Mouse (Mus musculus) neural tube, embryonic 14.5 days (tissue): ENCODE results near the gene Pik3c2g. TPM values are rescaled to one million over a fixed set of nuclear protein-coding genes. Genes with fewer than 3 reads are reported as not detected.

ENCODE experiments used
- ATAC-seq: fragments of 200-750 bp; cut with Nextera tagmentation; 2 replicates; pipeline ENCODE4 v1.8.0; 2017; ENCODE audit warnings: low read depth, mild to moderate bottlenecking, moderate TSS enrichment, moderate library complexity
- H3K27ac ChIP-seq: fragments of 300-500 bp; sonication (generic); 2 replicates; pipeline ENCODE4 v1.5.1; 2014; ENCODE audit warnings: low read depth, mild to moderate bottlenecking, control low read depth, low read length, moderate library complexity, mixed read lengths
- H3K27me3 ChIP-seq: fragments of 300-500 bp; sonication (generic); 2 replicates; pipeline ENCODE4 v1.6.1; 2014; ENCODE audit warnings: low read length; ENCODE audit not compliant: control insufficient read depth, insufficient read depth
- H3K36me3 ChIP-seq: fragments of 300-500 bp; sonication (generic); 2 replicates; pipeline ENCODE4 v1.6.1; 2014; ENCODE audit warnings: low read length, mixed read lengths; ENCODE audit not compliant: control insufficient read depth, insufficient read depth
- H3K4me1 ChIP-seq: fragments of 300-500 bp; sonication (generic); 2 replicates; pipeline ENCODE4 v1.6.1; 2014; ENCODE audit warnings: low read length; ENCODE audit not compliant: control insufficient read depth, insufficient read depth
- H3K4me2 ChIP-seq: fragments of 300-500 bp; sonication (generic); 2 replicates; pipeline ENCODE4 v1.6.1; 2014; ENCODE audit warnings: mild to moderate bottlenecking, low read depth, low read length, control low read depth
- H3K4me3 ChIP-seq: fragments of 300-500 bp; sonication (generic); 2 replicates; pipeline ENCODE4 v1.5.1; 2014; ENCODE audit warnings: low read depth, low read length, control low read depth, mixed read lengths
- H3K9ac ChIP-seq: fragments of 300-500 bp; sonication (generic); replicated peaks from 2 replicates; pipeline ENCODE4 v1.6.1; 2014; ENCODE audit warnings: low read depth, mild to moderate bottlenecking, control low read depth, low read length, mixed read lengths
- H3K9me3 ChIP-seq: fragments of 300-500 bp; sonication (generic); 2 replicates; pipeline ENCODE4 v1.6.1; 2016; ENCODE audit warnings: low read length; ENCODE audit not compliant: control insufficient read depth
- WGBS: fragments of 180-500 bp; shearing (Covaris S2); extraction: QIAGEN DNeasy Blood & Tissue Kit; methylation state at CpG from one replicate; pipeline ENCODE4 v1.1.7; 2014; 5-methylcytosine and 5-hydroxymethylcytosine counted together
- polyA plus RNA-seq: library from polyadenylated mRNA; unstranded; fragments of >200 nt; fragmentation: Nextera tagmentation; extraction: Ambion mirVana; gene quantifications from 2 replicates; pipeline ENCODE4 v1.2.1, GENCODE M21; 2014

Pik3c2g gene
- polyA plus RNA-seq, 1 experiment from 2014 or later: 0.29 TPM

GRCm38 (mm10) chr6:139718416-139718984, 131.5 kb downstream of the Pik3c2g start:
- H3K27me3 ChIP-seq: no peaks in the 10 kb centered on the region
- no peak overlapping the region for H3K4me3 ChIP-seq
- H3K4me2 ChIP-seq: no peak overlapping the region
- ATAC-seq: no peak
- no peaks in the 10 kb centered on the region for H3K9me3 ChIP-seq
- no peak overlapping the region for H3K9ac ChIP-seq
- WGBS: 83% methylated on average over 3 of the region's 3 CpGs
- no peaks in the 10 kb centered on the region for H3K36me3 ChIP-seq
- H3K27ac ChIP-seq: no peak overlapping the region
- no peaks in the 10 kb centered on the region for H3K4me1 ChIP-seq

- Histone ChIP-seq H3K4me3 (no peak overlapping the region), H3K27ac (no peak overlapping the region), H3K36me3 (no peaks in the 10 kb centered on the region), H3K9me3 (no peaks in the 10 kb centered on the region), H3K4me2 (no peak overlapping the region), H3K27me3 (no peaks in the 10 kb centered on the region), H3K9ac (no peak overlapping the region), H3K4me1 (no peaks in the 10 kb centered on the region)
- WGBS: 45% methylated on average over 13 of the region's 13 CpGs
- peak; percentile 78; the same call in 1 of the 2 replicates for ATAC-seq
These were observed 132.7 kb downstream of the Pik3c2g start for GRCm38 (mm10) chr6:139719639-139720221.

GRCm38 (mm10) chr6:139735708-139736626, 148.9 kb downstream of the Pik3c2g start:
- H3K4me2 ChIP-seq: no peak overlapping the region
- 91% methylated on average over 9 of the region's 9 CpGs for WGBS
- no peak for ATAC-seq

GRCm38 (mm10) chr6:139738350-139738749, 151.3 kb downstream of the Pik3c2g start:
- Histone ChIP-seq H3K4me2 (no peak overlapping the region), H3K27me3 (no peaks in the 10 kb centered on the region), H3K9ac (no peak overlapping the region), H3K36me3 (no peaks in the 10 kb centered on the region), H3K4me1 (no peaks in the 10 kb centered on the region), H3K4me3 (no peak overlapping the region), H3K9me3 (no peaks in the 10 kb centered on the region), H3K27ac (no peak overlapping the region)
- peak; percentile 60; the same call in 1 of the 2 replicates for ATAC-seq
- WGBS: 37% methylated on average over 5 of the region's 5 CpGs

More at GRCm38 (mm10) chr6:139735708-139736626, 148.9 kb downstream of the Pik3c2g start:
- no peaks in the 10 kb centered on the region for H3K36me3 ChIP-seq
- H3K9ac ChIP-seq: no peak overlapping the region
- no peaks in the 10 kb centered on the region for H3K9me3 ChIP-seq
- no peaks in the 10 kb centered on the region for H3K27me3 ChIP-seq
- no peak overlapping the region for H3K4me3 ChIP-seq
- H3K27ac ChIP-seq: no peak overlapping the region
- no peaks in the 10 kb centered on the region for H3K4me1 ChIP-seq

- Histone ChIP-seq H3K4me3 (no peak overlapping the region), H3K9me3 (no peaks in the 10 kb centered on the region), H3K9ac (no peak overlapping the region), H3K27me3 (no peaks in the 10 kb centered on the region), H3K4me1 (no peaks in the 10 kb centered on the region), H3K36me3 (no peaks in the 10 kb centered on the region), H3K4me2 (no peak overlapping the region), H3K27ac (no peak overlapping the region)
- 79% methylated on average over 12 of the region's 12 CpGs for WGBS
- ATAC-seq: no peak
These were observed 155.8 kb downstream of the Pik3c2g start for GRCm38 (mm10) chr6:139742693-139743432.

- Histone ChIP-seq H3K4me2 (no peak overlapping the region), H3K9me3 (no peaks in the 10 kb centered on the region), H3K36me3 (no peaks in the 10 kb centered on the region), H3K27me3 (no peaks in the 10 kb centered on the region), H3K27ac (no peak overlapping the region), H3K4me3 (no peak overlapping the region), H3K4me1 (no peaks in the 10 kb centered on the region), H3K9ac (no peak overlapping the region)
- ATAC-seq: peak; percentile 76; the same call in 1 of the 2 replicates
- WGBS: 60% methylated on average over 7 of the region's 7 CpGs
These were observed 159.9 kb downstream of the Pik3c2g start for GRCm38 (mm10) chr6:139746758-139747479.

GRCm38 (mm10) chr6:139748091-139748771, 161.2 kb downstream of the Pik3c2g start:
- Histone ChIP-seq H3K27ac (no peak overlapping the region), H3K4me2 (no peak overlapping the region), H3K9me3 (no peaks in the 10 kb centered on the region), H3K36me3 (no peaks in the 10 kb centered on the region), H3K9ac (no peak overlapping the region), H3K27me3 (no peaks in the 10 kb centered on the region), H3K4me1 (no peaks in the 10 kb centered on the region), H3K4me3 (no peak overlapping the region)
- WGBS: 90% methylated on average over 13 of the region's 13 CpGs
- no peak for ATAC-seq

GRCm38 (mm10) chr6:139750599-139750998, 163.6 kb downstream of the Pik3c2g start:
- Histone ChIP-seq H3K4me1 (no peaks in the 10 kb centered on the region), H3K4me3 (no peak overlapping the region), H3K9ac (no peak overlapping the region), H3K27me3 (no peaks in the 10 kb centered on the region), H3K4me2 (no peak overlapping the region), H3K9me3 (no peaks in the 10 kb centered on the region), H3K27ac (no peak overlapping the region), H3K36me3 (no peaks in the 10 kb centered on the region)
- 89% methylated on average over 2 of the region's 2 CpGs for WGBS
- no peak for ATAC-seq
